Mouse (Mus musculus) embryonic facial prominence, embryonic 14.5 days (tissue): ENCODE measurements around the gene Gse1. TPM values are rescaled to one million over a fixed set of nuclear protein-coding genes. Genes with fewer than 3 reads are reported as not detected.

Experiments used
- ATAC-seq: fragments of 200-750 bp; cut with Nextera tagmentation; 2 replicates; pipeline ENCODE4 v1.8.0; 2017; ENCODE audit warnings: low read depth, moderate number of reproducible peaks, moderate TSS enrichment
- DNase-seq: peaks from one replicate; pipeline ENCODE4 v3.0.0-alpha.2; 2015; ENCODE audit warnings: low spot score
- H3K27ac ChIP-seq: fragments of 300-500 bp; sonication (generic); replicated peaks from 2 replicates; pipeline ENCODE4 v1.5.1; 2014; ENCODE audit warnings: low read depth, mild to moderate bottlenecking, low read length, moderate library complexity
- H3K27me3 ChIP-seq: fragments of 300-500 bp; sonication (generic); replicated peaks from 2 replicates; pipeline ENCODE4 v1.6.1; 2014; ENCODE audit warnings: low read length; ENCODE audit not compliant: control insufficient read depth, insufficient read depth
- H3K36me3 ChIP-seq: fragments of 300-500 bp; sonication (generic); 2 replicates; pipeline ENCODE4 v1.6.1; 2014; ENCODE audit warnings: low read length, mixed read lengths; ENCODE audit not compliant: control insufficient read depth, insufficient read depth
- H3K4me1 ChIP-seq: fragments of 300-500 bp; sonication (generic); 2 replicates; pipeline ENCODE4 v1.6.1; 2014; ENCODE audit warnings: antibody characterized with exemption, low read length; ENCODE audit not compliant: control insufficient read depth, insufficient read depth
- H3K4me2 ChIP-seq: fragments of 300-500 bp; sonication (generic); 2 replicates; pipeline ENCODE4 v1.6.1; 2014; ENCODE audit warnings: low read depth, mild to moderate bottlenecking, low read length, moderate library complexity, mixed read lengths
- H3K4me3 ChIP-seq: fragments of 300-500 bp; sonication (generic); 2 replicates; pipeline ENCODE4 v1.5.1; 2014; ENCODE audit warnings: low read depth, mild to moderate bottlenecking, low read length
- H3K9ac ChIP-seq: fragments of 300-500 bp; sonication (generic); 2 replicates; pipeline ENCODE4 v1.6.1; 2014; ENCODE audit warnings: low read depth, mild to moderate bottlenecking, low read length, moderate library complexity, mixed read lengths
- H3K9me3 ChIP-seq: fragments of 300-500 bp; sonication (generic); 2 replicates; pipeline ENCODE4 v1.6.1; 2016; ENCODE audit warnings: low read length; ENCODE audit not compliant: control insufficient read depth
- WGBS: fragments of 180-500 bp; shearing (Covaris S2); extraction: QIAGEN DNeasy Blood & Tissue Kit; methylation state at CpG from one replicate; pipeline ENCODE4 v1.1.7; 2014; 5-methylcytosine and 5-hydroxymethylcytosine counted together
- polyA plus RNA-seq: library from polyadenylated mRNA; unstranded; fragments of >200 nt; fragmentation: Nextera tagmentation; extraction: Ambion mirVana; gene quantifications from 2 replicates; pipeline ENCODE4 v1.2.1, GENCODE M21; 2014

Gene Gse1
- polyA plus RNA-seq, 1 experiment from 2014 or later: 8.7 TPM

DNA sequence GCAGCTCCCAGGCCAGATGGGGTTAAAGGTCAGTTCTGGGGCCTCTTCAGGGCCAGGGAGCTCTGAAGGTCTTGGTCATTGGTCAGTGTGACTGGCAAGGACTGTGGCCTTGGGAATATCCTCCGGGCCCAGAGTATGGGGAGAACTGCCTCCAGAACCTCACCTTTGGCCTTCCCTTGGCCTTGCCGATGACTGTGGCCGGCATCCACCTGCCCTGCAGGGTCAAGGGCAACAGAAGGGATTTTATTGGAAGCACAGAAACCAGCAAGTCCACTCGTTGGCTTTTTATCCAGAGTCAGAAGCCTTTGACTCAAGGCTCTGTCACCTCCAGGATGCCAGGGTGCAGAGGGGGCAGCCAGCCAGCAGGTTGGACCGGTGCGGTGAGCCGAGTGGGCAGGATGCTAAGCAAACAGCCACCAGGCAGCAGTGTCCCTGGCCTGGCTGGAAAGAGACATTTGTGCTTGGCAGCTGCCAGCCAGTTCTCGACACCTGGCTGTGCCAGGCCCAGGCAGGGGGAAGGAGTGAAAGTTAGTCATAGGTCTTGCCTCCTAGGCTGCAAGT, 272.5 kb downstream of the Gse1 start:
- WGBS: 73% methylated on average over 8 of the region's 8 CpGs
- ATAC-seq: no peak

DNA sequence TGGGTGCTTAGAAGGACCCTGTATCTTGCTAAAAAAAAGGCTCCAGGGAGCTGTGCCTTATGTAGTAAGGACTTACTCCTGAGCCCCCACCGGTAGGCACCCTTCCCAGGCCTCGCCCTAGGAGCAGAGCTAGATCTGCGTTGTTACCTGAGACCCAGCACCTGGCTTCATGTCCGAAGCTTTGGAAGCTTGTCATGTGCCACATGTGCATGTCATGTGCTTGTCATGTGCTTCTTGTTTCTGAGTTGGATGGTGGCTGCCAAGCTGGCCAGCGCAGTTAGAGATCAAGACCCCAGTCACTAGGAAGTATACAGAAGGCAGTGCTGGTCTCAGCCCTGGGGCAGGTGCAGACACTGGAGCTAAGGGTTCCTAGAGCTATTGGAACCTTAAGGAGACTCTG, 273.2 kb downstream of the Gse1 start:
- Histone ChIP-seq H3K27ac (no peak overlapping the region), H3K27me3 (no peaks in the 10 kb centered on the region), H3K4me2 (no peak overlapping the region), H3K36me3 (no peaks in the 10 kb centered on the region), H3K4me3 (no peak overlapping the region), H3K9me3 (no peaks in the 10 kb centered on the region), H3K4me1 (peaks cover 47% of the 10 kb centered on the region), H3K9ac (no peak overlapping the region)
- ATAC-seq (no peak), DNase-seq (no peak)
- 81% methylated on average over 5 of the region's 5 CpGs for WGBS

More for the DNA sequence above, 272.5 kb downstream of the Gse1 start:
- Histone ChIP-seq H3K4me1 (peaks cover 43% of the 10 kb centered on the region), H3K4me3 (no peak overlapping the region), H3K9me3 (no peaks in the 10 kb centered on the region), H3K9ac (no peak overlapping the region), H3K27ac (no peak overlapping the region), H3K27me3 (no peaks in the 10 kb centered on the region), H3K36me3 (no peaks in the 10 kb centered on the region), H3K4me2 (no peak overlapping the region)
- no peak for DNase-seq

DNA sequence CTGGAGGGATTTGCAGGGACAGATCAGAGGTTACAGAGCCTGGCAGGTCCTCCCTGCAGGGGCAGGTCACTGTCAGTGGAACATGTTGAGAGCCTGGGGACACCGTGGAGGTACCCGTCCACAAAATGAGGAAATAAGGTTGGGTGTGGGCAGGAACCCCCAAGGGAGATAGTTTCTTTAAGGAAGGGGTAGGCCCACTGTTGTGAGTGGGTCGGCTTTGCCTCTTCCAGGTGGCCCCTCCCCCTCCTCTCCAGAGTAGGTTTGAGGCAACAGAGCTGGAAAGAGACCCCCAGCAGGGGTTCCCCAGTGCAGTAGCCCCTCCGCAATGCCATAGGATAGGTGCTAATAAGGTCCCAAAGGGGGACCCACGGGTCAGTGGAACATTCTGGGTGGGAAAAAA, 274.2 kb downstream of the Gse1 start:
- no peaks in the 10 kb centered on the region for H3K36me3 ChIP-seq
- no peaks in the 10 kb centered on the region for H3K9me3 ChIP-seq
- no peak overlapping the region for H3K4me2 ChIP-seq
- no peak overlapping the region for H3K27ac ChIP-seq
- no peak overlapping the region for H3K9ac ChIP-seq
- H3K4me3 ChIP-seq: no peak overlapping the region
- DNase-seq (no peak), ATAC-seq (no peak)
- peaks cover 43% of the 10 kb centered on the region for H3K4me1 ChIP-seq
- H3K27me3 ChIP-seq: no peaks in the 10 kb centered on the region
- WGBS: 55% methylated on average over 5 of the region's 5 CpGs

DNA sequence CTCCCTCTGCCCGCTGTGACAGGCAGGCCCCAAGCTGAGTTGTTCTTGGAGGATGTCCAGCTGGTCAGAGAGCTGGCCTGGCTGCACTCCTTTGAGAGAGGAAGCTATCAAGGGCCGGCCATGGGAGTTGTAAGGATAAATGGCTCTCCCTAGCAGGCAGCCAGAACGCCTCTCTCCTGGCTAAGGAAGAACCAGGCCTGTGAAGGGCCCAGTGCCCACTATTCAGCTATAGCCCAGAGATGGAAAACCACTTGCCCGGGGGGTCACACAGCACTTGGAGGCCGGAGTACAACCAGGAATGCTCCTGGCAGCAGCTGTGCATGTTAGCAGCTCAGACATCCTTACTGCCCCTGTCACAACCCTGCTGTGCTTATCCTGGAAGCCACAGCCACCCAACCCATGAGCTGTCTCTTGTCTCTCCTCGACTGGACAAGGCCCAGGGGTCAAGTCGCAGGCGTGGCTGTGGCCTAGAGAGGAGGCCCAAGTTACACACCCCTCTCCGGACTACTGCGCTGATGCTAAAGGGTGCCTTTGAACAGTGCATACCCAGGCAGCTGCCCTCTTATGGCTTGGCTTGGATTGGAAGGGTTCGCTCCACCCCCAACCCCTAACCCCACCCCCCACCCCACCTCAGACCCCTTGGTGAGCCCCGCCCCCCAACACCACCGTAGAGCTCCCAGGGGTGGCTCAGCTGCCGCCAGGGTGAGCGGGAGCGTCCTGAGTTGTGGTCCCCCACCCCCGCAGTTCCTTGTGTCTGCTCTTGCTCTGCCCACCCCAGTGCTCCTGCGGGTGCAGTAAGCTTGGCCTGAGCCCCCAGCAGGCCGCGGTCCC, 276.2 kb downstream of the Gse1 start:
- Histone ChIP-seq H3K9ac (peak overlapping the region; percentile 32), H3K27ac (0 out of 2 replicates have a peak overlapping the region, but pooled peaks have one; percentile 67), H3K36me3 (no peaks in the 10 kb centered on the region), H3K27me3 (no peaks in the 10 kb centered on the region), H3K4me1 (peaks cover 35% of the 10 kb centered on the region), H3K4me3 (peak overlapping the region; percentile 15), H3K4me2 (peak overlapping the region; percentile 46), H3K9me3 (no peaks in the 10 kb centered on the region)
- 16% methylated on average over 14 of the region's 20 CpGs for WGBS
- ATAC-seq (peak; percentile 3), DNase-seq (no peak)

DNA sequence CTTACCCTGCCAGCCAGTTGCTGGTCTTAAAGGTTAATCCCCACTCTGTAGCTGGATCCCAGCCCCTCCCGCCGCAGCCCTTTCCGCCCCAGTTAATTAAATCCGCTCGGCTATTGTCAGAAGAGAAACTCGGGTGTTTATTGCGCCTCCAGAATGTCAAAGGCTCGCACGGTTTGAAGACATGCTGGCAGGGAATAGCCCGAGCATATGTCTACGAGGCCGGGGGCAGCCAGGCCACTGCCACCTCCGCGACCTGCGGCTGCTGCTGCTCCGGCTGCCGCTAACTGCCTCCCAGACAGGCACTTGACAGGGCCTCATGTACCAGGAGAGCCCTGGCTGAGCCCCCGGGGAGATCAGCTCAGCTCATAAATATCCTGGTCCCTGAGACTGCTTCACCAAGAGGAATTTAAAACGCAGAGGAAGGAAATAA, 276.8 kb downstream of the Gse1 start:
- peak; percentile 20; the same call in 1 of the 2 replicates for ATAC-seq
- H3K27me3 ChIP-seq: no peaks in the 10 kb centered on the region
- H3K9ac ChIP-seq: peak overlapping the region; percentile 32
- DNase-seq: peak; percentile 74
- no peaks in the 10 kb centered on the region for H3K36me3 ChIP-seq
- H3K4me3 ChIP-seq: peak overlapping the region; percentile 15
- WGBS: 5% methylated on average over 19 of the region's 19 CpGs
- 0 out of 2 replicates have a peak overlapping the region, but pooled peaks have one; percentile 67 for H3K27ac ChIP-seq
- H3K4me1 ChIP-seq: peaks cover 41% of the 10 kb centered on the region
- H3K4me2 ChIP-seq: peak overlapping the region; percentile 46
- no peaks in the 10 kb centered on the region for H3K9me3 ChIP-seq

DNA sequence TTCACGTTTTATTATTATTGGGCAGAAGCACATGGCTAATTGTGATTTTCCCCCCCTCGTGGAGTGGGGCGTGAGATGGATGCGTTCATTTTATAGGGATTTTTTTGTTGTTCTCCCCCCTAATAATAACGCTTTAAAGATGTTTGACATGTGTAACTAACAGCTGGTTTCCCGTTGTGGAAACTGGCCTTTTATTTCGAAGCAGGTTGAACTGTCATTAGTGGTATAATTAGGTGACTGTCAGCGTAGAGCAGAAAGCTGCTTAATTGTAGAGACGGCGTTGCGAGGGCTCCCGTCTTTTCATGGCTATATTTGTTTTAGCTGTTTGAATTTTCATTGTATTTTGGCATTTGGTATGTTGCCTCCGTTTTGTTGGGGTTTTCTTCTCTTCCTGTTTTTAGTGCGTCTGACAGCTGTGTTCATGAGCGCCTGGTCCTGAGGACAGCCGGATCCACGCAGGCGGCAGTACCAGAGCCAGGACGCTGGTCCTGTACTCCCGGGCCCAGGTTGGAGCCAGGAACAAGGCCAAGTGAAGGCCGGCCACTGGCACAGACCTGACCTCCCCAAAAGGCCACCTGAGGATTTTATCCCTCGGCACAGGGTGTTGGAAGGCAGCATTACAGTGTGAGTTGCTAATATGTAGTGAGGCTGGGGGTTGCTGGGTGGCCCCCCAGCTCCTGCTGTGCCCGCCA, 277.5 kb downstream of the Gse1 start:
- Histone ChIP-seq H3K27ac (no peak overlapping the region), H3K9ac (no peak overlapping the region)

DNA sequence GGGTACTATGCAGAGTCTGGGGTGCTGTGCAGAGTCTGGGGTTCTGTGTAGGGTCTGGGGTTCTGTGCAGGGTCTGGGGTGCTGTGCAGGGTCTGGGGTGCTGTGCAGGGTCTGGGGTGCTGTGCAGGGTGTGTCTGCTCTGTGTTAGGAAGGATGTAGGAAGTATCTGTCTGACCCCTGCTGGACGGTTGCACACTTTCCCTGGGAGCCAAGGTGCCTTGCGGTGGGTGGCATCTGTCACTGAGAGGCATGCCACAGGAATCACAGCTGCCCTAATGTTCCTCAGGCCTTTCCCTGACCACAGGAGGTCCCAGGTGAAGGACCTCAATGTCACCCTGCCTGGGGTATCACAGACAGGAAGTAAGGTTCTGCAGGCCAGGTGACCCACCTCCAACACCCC, 278.3 kb downstream of the Gse1 start:
- WGBS: 61% methylated on average over 2 of the region's 2 CpGs
- no peaks in the 10 kb centered on the region for H3K36me3 ChIP-seq
- ATAC-seq: no peak

More for the DNA sequence above, 277.5 kb downstream of the Gse1 start:
- Histone ChIP-seq H3K4me1 (peaks cover 48% of the 10 kb centered on the region), H3K4me3 (no peak overlapping the region), H3K36me3 (no peaks in the 10 kb centered on the region), H3K9me3 (no peaks in the 10 kb centered on the region), H3K4me2 (peak overlapping the region; percentile 46), H3K27me3 (no peaks in the 10 kb centered on the region)
- no peak for ATAC-seq
- DNase-seq: no peak
- 30% methylated on average over 23 of the region's 23 CpGs for WGBS

DNA sequence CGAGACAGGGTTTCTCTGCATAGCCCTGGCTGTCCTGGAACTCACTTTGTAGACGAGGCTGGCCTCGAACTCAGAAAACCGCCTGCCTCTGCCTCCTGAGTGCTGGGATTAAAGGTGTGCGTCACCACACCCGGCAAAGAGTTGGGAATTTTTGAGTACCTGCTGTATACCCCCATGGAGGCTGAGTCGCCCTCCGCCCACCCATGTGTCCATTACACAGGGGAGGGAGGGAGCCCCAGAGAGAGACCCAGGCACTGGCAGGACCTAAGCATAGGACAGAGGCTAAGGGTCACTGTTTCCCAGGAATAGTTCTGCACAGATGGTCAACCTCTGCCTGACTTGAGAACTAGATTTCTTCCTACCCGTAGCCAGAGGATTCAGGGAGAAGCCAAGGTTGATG, 279.0 kb downstream of the Gse1 start:
- H3K4me1 ChIP-seq: peaks cover 63% of the 10 kb centered on the region
- H3K27ac ChIP-seq: no peak overlapping the region
- H3K4me2 ChIP-seq: no peak overlapping the region
- no peaks in the 10 kb centered on the region for H3K36me3 ChIP-seq
- no peak overlapping the region for H3K4me3 ChIP-seq
- ATAC-seq (no peak), DNase-seq (no peak)
- H3K27me3 ChIP-seq: no peaks in the 10 kb centered on the region
- H3K9me3 ChIP-seq: no peaks in the 10 kb centered on the region
- no peak overlapping the region for H3K9ac ChIP-seq
- WGBS: 88% methylated on average over 9 of the region's 9 CpGs

More for the DNA sequence above, 278.3 kb downstream of the Gse1 start:
- Histone ChIP-seq H3K4me3 (no peak overlapping the region), H3K27me3 (no peaks in the 10 kb centered on the region), H3K9me3 (no peaks in the 10 kb centered on the region), H3K4me2 (no peak overlapping the region), H3K4me1 (peaks cover 56% of the 10 kb centered on the region), H3K27ac (no peak overlapping the region), H3K9ac (no peak overlapping the region)
- no peak for DNase-seq
